Mouse (Mus musculus) midbrain, postnatal 0 days (tissue): ENCODE data around the gene Rps27l. TPM values are rescaled to one million over a fixed set of nuclear protein-coding genes. Genes with fewer than 3 reads are reported as not detected.

ENCODE experiments used
- ATAC-seq: fragments of 200-750 bp; cut with Nextera tagmentation; 2 replicates; pipeline ENCODE4 v1.8.0; 2017; ENCODE audit warnings: moderate number of reproducible peaks, mild to moderate bottlenecking, moderate TSS enrichment, moderate library complexity; ENCODE audit not compliant: low FRiP score
- DNase-seq: peaks from one replicate; pipeline ENCODE4 v3.0.0-alpha.2; 2015; ENCODE audit warnings: low spot score
- H3K27ac ChIP-seq: fragments of 300-500 bp; sonication (generic); 2 replicates; pipeline ENCODE4 v1.5.1; 2014; ENCODE audit warnings: low read depth, mild to moderate bottlenecking, low read length, mixed read lengths
- H3K27me3 ChIP-seq: fragments of 300-500 bp; sonication (generic); 2 replicates; pipeline ENCODE4 v1.6.1; 2014; ENCODE audit warnings: low read length, control low read depth, mixed read lengths; ENCODE audit not compliant: insufficient read depth
- H3K36me3 ChIP-seq: fragments of 300-500 bp; sonication (generic); 2 replicates; pipeline ENCODE4 v1.6.1; 2014; ENCODE audit warnings: low read length, control low read depth, mixed read lengths; ENCODE audit not compliant: insufficient read depth
- H3K4me1 ChIP-seq: fragments of 300-500 bp; sonication (generic); 2 replicates; pipeline ENCODE4 v1.6.1; 2014; ENCODE audit warnings: mild to moderate bottlenecking, control low read depth, antibody characterized with exemption, low read length, mixed read lengths; ENCODE audit not compliant: insufficient read depth
- H3K4me2 ChIP-seq: fragments of 300-500 bp; sonication (generic); 2 replicates; pipeline ENCODE4 v1.6.1; 2014; ENCODE audit warnings: low read depth, mild to moderate bottlenecking, low read length, mixed read lengths; ENCODE audit not compliant: poor library complexity, severe bottlenecking
- H3K4me3 ChIP-seq: fragments of 300-500 bp; sonication (generic); 2 replicates; pipeline ENCODE4 v1.5.1; 2014; ENCODE audit warnings: low read depth, mild to moderate bottlenecking, low read length, moderate library complexity
- H3K9ac ChIP-seq: fragments of 300-500 bp; sonication (generic); replicated peaks from 2 replicates; pipeline ENCODE4 v1.6.1; 2014; ENCODE audit warnings: mild to moderate bottlenecking, low read length, moderate library complexity, mixed read lengths; ENCODE audit not compliant: poor library complexity, severe bottlenecking
- H3K9me3 ChIP-seq: fragments of 300-500 bp; sonication (generic); 2 replicates; pipeline ENCODE4 v1.6.1; 2016; ENCODE audit warnings: low read length, control low read depth
- CTCF ChIP-seq: IDR thresholded peaks from 2 replicates; pipeline ENCODE4 v1.5.1; 2016; ENCODE audit warnings: antibody characterized with exemption, mild to moderate bottlenecking
- WGBS: fragments of 180-500 bp; shearing (Covaris S2); extraction: QIAGEN DNeasy Blood & Tissue Kit; methylation state at CpG from one replicate; pipeline ENCODE4 v1.1.7; 2014; 5-methylcytosine and 5-hydroxymethylcytosine counted together
- polyA plus RNA-seq: library from polyadenylated mRNA; unstranded; fragments of >200 nt; fragmentation: Nextera tagmentation; extraction: Ambion mirVana; gene quantifications from 2 replicates; pipeline ENCODE4 v1.2.1, GENCODE M21; 2015
- total RNA-seq: library from RNA; depleted of rRNA; stranded (reverse); fragments of >200 nt; gene quantifications from 2 replicates; pipeline ENCODE4 v1.2.3, GENCODE M21; 2014

The Rps27l gene
- total and polyA plus RNA-seq, 2 experiments from 2014 or later: 51.7 to 168 TPM

DNA sequence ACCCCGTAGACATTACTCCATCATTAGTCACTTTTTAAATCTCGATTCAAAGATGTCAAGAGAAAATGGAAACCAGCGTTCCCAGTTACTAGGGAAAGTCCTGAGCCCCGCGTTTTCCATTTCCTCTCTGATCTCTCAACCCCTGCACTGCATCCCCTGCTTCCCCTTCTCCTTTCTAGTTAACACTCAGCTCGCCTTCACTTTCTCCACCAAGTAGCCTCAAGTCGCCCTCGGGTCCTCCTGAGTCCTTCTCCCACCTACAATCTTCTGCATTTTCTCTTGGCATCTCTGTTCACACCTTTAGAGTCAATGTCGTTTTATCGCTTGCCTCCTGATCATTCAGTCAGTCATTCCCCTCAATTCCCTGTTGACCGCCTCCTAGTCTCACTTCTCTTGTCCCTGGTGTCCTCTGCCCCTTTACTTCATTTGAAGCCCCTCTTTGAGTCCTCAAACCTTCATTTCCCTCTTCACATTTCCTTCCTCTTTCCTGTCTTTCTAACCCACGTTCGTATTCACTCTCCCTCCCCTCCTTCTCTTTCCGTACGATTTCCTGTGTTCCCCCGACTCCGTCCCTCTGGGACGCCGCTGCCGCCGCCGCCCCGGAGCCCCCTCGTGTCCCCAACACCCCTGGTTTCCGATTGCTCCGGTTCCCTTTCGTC lies 27.1 kb upstream of the Rps27l start:
- Histone ChIP-seq H3K36me3 (no peaks in the 10 kb centered on the region; the same call in 1 of the 2 replicates), H3K4me3 (peak overlapping the region; percentile 95), H3K9ac (peak overlapping the region; percentile 99), H3K9me3 (no peaks in the 10 kb centered on the region), H3K27ac (peak overlapping the region; percentile 92), H3K27me3 (no peaks in the 10 kb centered on the region), H3K4me1 (0 out of 2 replicates have a peak, but pooled peaks cover 6% of the 10 kb centered on the region), H3K4me2 (peak overlapping the region; percentile 72)
- no peak for ATAC-seq
- 2% methylated on average over 27 of the region's 27 CpGs for WGBS
- no peak for DNase-seq
- no peak for TF ChIP-seq CTCF

DNA sequence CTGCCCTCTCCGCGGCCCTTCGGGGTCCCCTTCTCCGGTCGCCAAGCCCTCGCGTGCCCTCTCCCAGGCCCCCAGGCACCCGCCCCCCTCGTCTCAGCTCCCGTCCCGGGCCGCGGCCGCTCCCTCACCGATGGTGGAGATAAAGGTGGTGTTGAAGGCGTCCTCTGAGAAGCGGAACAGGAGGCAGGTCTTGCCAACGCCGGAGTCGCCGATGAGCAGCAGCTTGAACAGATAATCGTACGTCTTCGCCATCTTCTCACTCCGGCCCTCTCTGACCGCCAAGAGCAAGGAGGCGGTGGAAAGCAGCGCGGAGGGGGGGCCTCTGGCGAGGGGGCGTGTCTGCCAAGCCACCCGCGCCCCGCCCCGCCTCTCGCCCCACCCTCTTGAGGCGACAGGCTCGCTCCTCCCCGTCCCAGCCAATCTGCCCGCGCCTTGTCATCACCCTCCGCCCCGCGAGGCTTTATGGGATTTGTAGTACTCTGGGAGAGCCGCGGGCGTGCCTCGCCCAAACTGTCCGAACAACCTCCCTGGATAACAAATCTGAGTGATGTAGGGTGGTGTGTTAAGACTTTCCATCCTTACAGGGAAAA lies 26.4 kb upstream of the Rps27l start, which contains the start of gene Rab8b:
Gene Rab8b (minus strand): TSS at position 306 of the 590 bp plus-strand sequence.
- DNase-seq (peak; percentile 98), ATAC-seq (peak; percentile 98)
- Histone ChIP-seq H3K4me3 (peak within 1 kb of the TSS; percentile 95), H3K36me3 (no peaks in the 10 kb centered on the region; the same call in 1 of the 2 replicates), H3K4me1 (0 out of 2 replicates have a peak, but pooled peaks cover 6% of the 10 kb centered on the region), H3K27ac (peak within 1 kb of the TSS; percentile 92), H3K9ac (peak within 1 kb of the TSS; percentile 99), H3K9me3 (no peaks in the 10 kb centered on the region), H3K4me2 (peak within 1 kb of the TSS; percentile 72), H3K27me3 (no peaks in the 10 kb centered on the region)
- TF ChIP-seq CTCF: no peak
- WGBS: under 1% methylated on average over 47 of the region's 49 CpGs

DNA sequence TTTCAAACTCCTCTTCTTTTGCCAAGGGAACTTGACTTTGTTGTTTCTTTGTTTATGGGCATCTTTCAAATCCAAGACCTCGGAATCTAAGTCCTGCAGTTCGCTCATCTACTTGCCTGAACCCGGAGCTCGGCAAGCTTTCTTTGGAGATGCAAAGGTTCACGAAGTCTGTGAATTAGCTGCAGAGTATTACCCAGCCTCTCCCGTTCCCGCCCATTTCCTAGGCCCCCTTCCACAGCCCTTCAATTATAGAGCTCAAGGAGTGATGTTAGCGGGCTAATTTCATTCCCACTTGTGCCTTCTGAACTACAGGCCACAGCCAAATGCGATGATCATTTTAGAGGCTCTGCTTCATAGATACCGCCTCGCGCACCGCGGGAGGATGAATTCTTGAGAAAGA lies 25.9 kb upstream of the Rps27l start:
- DNase-seq (peak; percentile 21), ATAC-seq (peak; percentile 54; the same call in 1 of the 2 replicates)
- Histone ChIP-seq H3K36me3 (no peaks in the 10 kb centered on the region; the same call in 1 of the 2 replicates), H3K4me2 (peak overlapping the region; percentile 72), H3K9ac (peak overlapping the region; percentile 99), H3K27ac (peak overlapping the region; percentile 71), H3K9me3 (no peaks in the 10 kb centered on the region), H3K4me1 (0 out of 2 replicates have a peak, but pooled peaks cover 6% of the 10 kb centered on the region), H3K4me3 (peak overlapping the region; percentile 95), H3K27me3 (no peaks in the 10 kb centered on the region)
- no peak for TF ChIP-seq CTCF
- under 1% methylated on average over 14 of the region's 14 CpGs for WGBS

- H3K27ac ChIP-seq: no peak overlapping the region
- peak; percentile 32 for DNase-seq
These were observed 25.2 kb upstream of the Rps27l start for GRCm38 (mm10) chr9:66920488-66921279.

GRCm38 (mm10) chr9:66922076-66922475 lies 23.8 kb upstream of the Rps27l start:
- Histone ChIP-seq H3K4me2 (no peak overlapping the region), H3K4me1 (0 out of 2 replicates have a peak, but pooled peaks cover 6% of the 10 kb centered on the region), H3K9ac (no peak overlapping the region), H3K27me3 (no peaks in the 10 kb centered on the region), H3K4me3 (no peak overlapping the region), H3K27ac (no peak overlapping the region), H3K36me3 (no peaks in the 10 kb centered on the region; the same call in 1 of the 2 replicates), H3K9me3 (no peaks in the 10 kb centered on the region)
- WGBS: 98% methylated on average over 1 of the region's 1 CpGs
- DNase-seq (no peak), ATAC-seq (no peak)
- TF ChIP-seq CTCF: peak; percentile 14; the same call in 1 of the 2 replicates

More at GRCm38 (mm10) chr9:66920488-66921279, 25.2 kb upstream of the Rps27l start:
- Histone ChIP-seq H3K27me3 (no peaks in the 10 kb centered on the region), H3K9ac (no peak overlapping the region), H3K4me3 (no peak overlapping the region), H3K36me3 (no peaks in the 10 kb centered on the region; the same call in 1 of the 2 replicates), H3K4me1 (0 out of 2 replicates have a peak, but pooled peaks cover 6% of the 10 kb centered on the region), H3K4me2 (peak overlapping the region; percentile 72), H3K9me3 (no peaks in the 10 kb centered on the region)
- peak; percentile 44 for TF ChIP-seq CTCF
- no peak for ATAC-seq
- 8% methylated on average over 6 of the region's 6 CpGs for WGBS
